Mouse (Mus musculus) thymus, adult 2 months (tissue): Measurements from ENCODE around the gene Kcnk6.

Experiments
- CTCF ChIP-seq: fragments of 200-500 bp; IDR thresholded peaks from 2 replicates; pipeline ENCODE4 v1.5.1; 2012; ENCODE audit warnings: mild to moderate bottlenecking, control low read depth, low read length, moderate library complexity, borderline replicate concordance; ENCODE audit not compliant: control insufficient read depth, poor library complexity, insufficient read depth; ENCODE audit errors: extremely low read depth
- POLR2A ChIP-seq: fragments of 200-500 bp; IDR thresholded peaks from 2 replicates; pipeline ENCODE4 v1.6.1; 2012; ENCODE audit warnings: mild to moderate bottlenecking, low read length, control low read depth, moderate library complexity; ENCODE audit not compliant: control insufficient read depth, poor library complexity, insufficient read depth; ENCODE audit errors: extremely low read depth

- TF ChIP-seq POLR2A = no peak
- TF ChIP-seq CTCF = no peak
Measured at GRCm38 (mm10) chr7:29247706-29248105, 15.4 kb upstream of the Kcnk6 start.
